Mouse (Mus musculus) embryonic fibroblast, embryonic 13.5 days (primary cell): ENCODE data around the gene Plekha4.

Experiments
- CTCF ChIP-seq: IDR thresholded peaks from 2 replicates; pipeline ENCODE4 v1.5.1; 2011; ENCODE audit warnings: mild to moderate bottlenecking, control low read depth, low read length, moderate library complexity, borderline replicate concordance; ENCODE audit not compliant: insufficient read depth
- POLR2A ChIP-seq: IDR thresholded peaks from 2 replicates; pipeline ENCODE4 v1.6.1; 2011; ENCODE audit warnings: low read depth, mild to moderate bottlenecking, control low read depth, low read length, moderate library complexity

DNA sequence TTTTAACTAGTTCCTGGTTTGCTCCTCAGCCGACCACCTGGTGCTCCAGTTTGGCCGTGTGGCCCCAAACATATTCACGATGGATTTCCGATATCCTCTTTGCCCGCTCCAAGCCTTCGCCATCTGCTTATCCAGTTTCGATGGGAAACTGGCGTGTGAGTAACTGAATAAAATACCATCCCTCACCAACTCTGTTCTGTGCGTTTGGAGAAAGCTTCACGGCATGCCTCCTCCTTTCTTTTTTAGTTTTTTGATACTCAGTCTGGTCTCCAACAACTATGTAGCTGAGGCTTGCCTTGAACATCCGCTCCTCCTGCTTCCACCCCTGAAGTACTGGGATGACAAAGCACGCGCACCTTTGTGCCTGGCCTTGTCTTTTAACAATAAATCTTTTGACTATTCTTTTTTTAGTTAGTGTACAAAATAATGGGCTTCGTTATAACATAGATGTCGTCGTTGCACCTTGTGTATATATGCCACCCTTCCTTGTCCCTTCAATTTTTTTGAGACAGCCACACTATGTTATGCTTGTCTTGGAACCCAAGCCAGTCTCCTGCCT is 3.9 kb upstream of the Plekha4 start:
- TF ChIP-seq POLR2A = no peak
- no peak for TF ChIP-seq CTCF
